Mouse (Mus musculus) embryonic fibroblast, embryonic 13.5 days (primary cell): ENCODE data around the gene Tnfsf13b.

Source experiments
- CTCF ChIP-seq: IDR thresholded peaks from 2 replicates; pipeline ENCODE4 v1.5.1; 2011; ENCODE audit warnings: mild to moderate bottlenecking, control low read depth, low read length, moderate library complexity, borderline replicate concordance; ENCODE audit not compliant: insufficient read depth
- POLR2A ChIP-seq: IDR thresholded peaks from 2 replicates; pipeline ENCODE4 v1.6.1; 2011; ENCODE audit warnings: low read depth, mild to moderate bottlenecking, control low read depth, low read length, moderate library complexity

GRCm38 (mm10) chr8:10045743-10046142 is 39.5 kb downstream of the Tnfsf13b start:
- TF ChIP-seq CTCF (no peak), POLR2A (no peak)
